Mouse (Mus musculus) urinary bladder, adult 18-20 months (tissue): ENCODE measurements around the gene Vcam1.

Source experiments
- DNase-seq, 2 experiments: peaks; one replicate each; pipeline ENCODE4 v3.0.0; 2022; ENCODE audit warnings: low spot score in 2 of 2, mixed read lengths in 2 of 2

Vcam1 gene

GRCm38 (mm10) chr3:116126508-116127190 is 2.8 kb downstream of the Vcam1 start:
- no peak for DNase-seq

GRCm38 (mm10) chr3:116126070-116126469 is 3.4 kb downstream of the Vcam1 start:
- no peak for DNase-seq

- no peak for DNase-seq
Observed at GRCm38 (mm10) chr3:116123827-116124226, 5.7 kb downstream of the Vcam1 start.

- DNase-seq = no peak
Observed at GRCm38 (mm10) chr3:116122696-116123095, 6.8 kb downstream of the Vcam1 start.

DNA sequence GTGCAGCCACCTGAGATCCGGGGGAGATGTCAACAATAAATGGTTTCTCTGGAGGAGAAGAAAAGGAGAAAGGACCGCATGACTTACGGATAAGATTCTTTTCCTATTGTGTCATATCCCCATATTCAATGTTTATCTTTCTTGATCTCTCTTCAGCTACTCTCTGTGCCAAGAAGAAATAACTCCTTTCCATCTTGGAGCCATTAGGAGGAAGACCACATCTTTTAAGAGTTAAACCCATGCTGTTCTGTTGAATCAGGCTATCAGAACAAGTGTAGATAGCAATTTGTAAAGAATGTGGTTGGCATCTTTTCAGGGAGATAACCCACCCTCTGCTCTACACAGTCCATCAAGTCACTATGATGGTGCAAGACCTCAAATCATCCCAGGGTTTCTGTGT is 8.5 kb downstream of the Vcam1 start:
- no peak for DNase-seq

DNA sequence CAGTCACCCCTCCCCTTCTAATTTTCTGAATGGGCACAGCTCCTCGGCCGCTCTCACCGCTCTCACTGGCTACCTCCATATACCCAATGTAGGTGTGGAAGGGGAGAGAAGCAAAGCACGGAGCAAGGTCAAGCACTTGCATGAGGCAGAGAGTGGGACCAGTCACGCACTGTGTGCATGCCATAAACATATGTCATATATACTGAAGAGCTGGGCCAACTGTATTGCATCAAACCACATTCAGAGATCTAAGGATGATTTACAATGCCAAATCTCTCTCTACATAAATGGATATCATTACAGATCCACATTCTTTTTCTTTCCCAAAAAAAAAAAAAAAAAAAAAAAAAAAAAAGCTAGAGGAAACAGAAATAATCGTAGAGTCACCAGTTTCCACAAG is 9.1 kb downstream of the Vcam1 start:
- no peak for DNase-seq

GRCm38 (mm10) chr3:116119162-116119561 is 10.3 kb downstream of the Vcam1 start:
- DNase-seq = no peak

DNA sequence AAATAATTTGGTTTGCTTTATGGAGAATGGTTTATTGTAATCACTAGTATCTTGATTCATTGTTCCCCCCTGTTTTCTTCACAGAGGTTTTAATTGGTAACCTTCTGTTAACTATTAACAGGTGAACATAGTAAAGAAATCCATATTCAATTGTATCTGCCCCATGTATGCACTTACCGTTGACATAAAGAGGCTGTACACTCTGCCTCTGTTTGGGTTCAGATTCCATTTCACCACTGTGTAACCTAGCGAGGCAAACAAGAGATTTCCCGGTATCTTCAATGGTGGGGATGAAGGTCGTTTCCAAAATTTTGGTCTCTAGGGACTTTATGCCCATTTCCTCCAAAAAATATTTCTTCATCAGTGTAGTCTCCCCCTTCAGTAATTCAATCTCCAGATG is 12.4 kb downstream of the Vcam1 start:
- DNase-seq = no peak

DNA sequence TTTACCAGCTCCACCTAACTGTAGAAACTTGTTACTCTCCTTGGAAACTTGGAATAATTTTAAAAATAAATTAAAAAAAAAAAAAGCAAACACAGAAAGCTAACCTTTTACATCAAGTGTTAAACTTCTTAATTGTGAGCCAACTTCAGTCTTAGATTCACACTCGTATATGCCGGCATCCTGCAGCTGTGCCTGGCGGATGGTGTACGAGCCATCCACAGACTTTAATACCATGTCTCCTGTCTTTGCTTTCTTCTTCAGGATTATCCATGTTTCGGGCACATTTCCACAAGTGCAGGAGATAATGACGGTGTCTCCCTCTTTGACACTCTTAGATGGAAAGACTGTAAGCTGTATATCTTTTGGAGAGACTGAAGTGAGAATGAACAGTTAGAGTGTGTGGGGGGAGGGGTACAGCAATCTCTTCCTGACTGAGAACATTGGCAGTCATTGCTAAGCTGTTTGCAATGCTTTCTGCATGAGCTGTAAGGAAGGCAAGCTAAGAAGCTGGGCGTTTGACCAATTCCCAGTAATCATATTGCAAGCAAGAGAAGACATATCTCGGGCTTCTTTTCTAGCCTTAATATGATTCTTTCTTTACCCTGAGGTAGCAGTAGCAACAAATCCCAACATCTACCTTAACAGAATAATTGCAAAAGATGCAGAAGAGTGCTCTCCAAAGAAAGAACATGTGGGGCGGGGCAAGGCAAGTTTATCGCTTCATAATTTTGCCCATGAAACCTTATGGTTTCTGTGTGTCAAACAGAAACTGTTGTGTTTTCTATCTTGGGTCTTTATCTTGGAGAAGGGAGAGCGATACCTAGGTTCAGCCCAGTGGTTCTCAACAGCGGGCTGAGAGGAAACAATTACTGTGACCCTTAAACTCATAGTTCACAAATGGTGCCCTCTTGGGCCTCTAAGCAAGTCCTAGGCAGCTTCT is 15.0 kb downstream of the Vcam1 start:
- peak in 1 of 2 experiments; percentile 51 for DNase-seq

DNA sequence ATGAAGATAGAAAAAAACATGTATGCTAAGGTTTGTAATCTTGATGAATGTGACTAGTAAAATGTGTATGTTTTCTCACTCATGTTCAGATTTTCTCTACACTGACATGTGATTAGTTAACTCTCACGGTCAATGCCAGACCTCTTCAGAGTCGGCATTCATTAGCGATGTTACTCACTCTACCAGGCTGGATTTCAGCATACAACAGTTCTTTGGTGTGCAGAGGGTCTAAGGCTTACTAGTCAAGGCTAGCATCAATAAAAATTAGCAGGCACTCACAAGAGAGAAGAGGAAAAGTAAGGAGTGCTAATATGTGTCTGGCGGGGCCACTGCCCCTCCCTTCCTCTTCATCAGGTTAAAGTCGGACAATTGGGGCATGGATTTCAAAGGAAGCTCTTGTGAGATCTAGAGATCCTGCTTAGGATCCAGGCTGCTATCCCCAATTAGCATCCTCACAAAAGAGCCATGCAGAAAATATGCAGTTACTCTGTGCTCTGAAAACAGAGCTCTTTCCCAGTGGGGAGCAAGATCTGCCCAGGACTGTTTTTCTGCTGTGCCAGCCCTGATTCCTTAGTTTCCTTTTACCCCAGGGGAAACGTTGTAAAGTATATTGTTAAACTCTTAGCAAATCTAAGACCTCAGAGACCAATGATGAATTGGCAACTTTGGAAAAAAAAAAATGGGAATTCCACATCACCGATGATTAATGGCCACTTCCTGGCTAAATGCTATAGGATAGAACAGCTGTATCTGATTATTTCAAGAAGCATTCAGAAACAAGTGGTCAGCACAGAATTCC is 15.8 kb downstream of the Vcam1 start:
- no peak for DNase-seq

GRCm38 (mm10) chr3:116112816-116113405 is 16.6 kb downstream of the Vcam1 start:
- no peak for DNase-seq

- DNase-seq = no peak
Observed at GRCm38 (mm10) chr3:116105713-116106112, 23.8 kb downstream of the Vcam1 start.

- no peak for DNase-seq
Observed at GRCm38 (mm10) chr3:116104866-116105647, 24.4 kb downstream of the Vcam1 start.

DNA sequence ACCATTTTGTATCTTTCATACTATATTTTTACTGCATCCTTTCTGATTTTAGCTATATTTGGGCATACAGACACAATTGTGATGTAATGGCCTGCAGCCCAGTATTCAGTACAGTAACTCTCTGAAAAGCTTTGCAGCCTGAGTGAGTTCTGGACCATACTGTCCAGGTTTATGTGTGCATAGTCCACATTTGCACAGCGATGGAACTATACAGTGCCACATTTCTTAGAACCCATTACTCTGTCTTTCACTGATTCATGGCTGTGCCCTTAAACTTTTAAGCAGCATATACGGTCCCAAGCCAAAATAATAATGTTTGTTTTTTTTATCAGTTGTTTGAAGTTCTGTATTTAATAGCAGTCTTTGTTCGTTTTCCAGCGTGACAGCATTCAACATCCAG is 25.2 kb downstream of the Vcam1 start:
- DNase-seq = no peak

- DNase-seq = no peak
Observed at GRCm38 (mm10) chr3:116100850-116101249, 28.6 kb downstream of the Vcam1 start.

DNA sequence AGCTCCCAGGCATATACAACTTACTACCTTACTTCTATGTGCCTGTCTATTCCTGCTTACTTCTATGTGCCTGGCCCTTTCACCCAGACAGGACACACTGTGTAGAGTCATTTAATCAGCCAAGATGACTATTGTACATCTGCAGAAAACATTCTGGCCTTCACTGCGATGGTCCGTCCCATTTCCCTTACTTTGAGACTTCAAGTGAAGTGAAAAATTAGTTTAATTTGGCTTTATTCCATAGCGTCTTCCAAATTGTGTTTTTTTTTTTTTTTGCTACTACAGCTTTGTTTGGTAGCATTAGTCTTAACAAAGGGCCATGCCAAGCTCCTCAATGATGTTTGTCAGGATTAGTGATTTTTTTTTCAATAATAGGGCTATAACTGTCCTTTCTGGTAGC is 33.6 kb downstream of the Vcam1 start:
- no peak for DNase-seq

DNA sequence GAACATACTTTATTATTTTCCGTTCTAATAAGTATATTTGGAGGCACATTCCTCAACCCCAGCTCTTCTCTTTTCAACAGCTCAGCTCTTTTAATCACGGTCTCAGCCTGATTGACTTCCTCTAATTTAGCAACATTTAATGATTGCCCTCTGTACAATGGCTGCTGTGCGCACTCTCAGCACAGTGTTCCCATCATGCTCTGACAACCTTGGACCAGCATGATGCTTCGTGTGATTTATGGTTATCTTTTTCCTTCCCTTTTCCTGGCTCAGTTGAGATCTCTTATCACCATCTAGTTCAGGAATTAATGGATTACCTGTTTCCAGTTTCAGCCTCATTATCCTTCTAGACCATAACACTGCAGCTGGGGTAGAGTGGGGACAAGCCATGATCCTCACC is 34.2 kb downstream of the Vcam1 start:
- DNase-seq = no peak

- no peak for DNase-seq
Observed at GRCm38 (mm10) chr3:116094886-116095285, 34.6 kb downstream of the Vcam1 start.

DNA sequence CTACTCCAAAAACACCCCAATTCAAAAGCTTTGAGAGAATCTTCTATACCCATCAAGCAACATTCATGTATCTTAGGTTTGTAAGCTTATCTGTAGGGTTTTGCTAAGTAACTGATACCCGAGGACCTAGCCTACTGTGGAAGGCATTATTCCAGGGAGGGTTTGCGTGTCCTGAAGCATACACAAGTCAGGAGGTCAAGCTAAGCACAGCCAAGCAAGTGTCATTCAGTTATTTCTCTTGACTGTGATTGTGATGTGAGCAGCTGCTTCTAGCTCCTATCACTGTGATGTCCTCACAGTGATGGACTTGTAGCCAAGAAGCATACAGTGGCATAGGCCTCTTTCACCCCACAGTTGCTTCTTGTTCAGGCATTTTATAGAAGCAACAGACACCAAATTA is 35.2 kb downstream of the Vcam1 start:
- no peak for DNase-seq

DNA sequence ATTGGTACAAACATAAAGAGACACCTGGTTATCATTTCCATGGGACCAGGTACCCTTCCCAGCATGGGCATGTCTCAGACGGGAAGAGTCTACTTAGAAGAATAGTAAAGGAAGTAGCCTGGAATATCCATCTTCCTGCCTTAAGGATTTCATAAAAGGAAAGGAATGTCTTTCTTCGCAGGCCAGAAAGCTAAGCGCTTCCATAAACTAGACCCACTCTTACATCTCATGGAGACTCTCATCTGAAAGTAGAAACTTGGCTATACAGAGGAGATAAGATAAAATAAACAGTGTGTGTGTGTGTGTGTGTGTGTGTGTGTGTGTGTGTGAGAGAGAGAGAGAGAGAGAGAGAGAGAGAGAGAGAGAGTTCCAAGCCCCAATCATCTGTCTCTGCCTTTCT is 36.9 kb downstream of the Vcam1 start:
- DNase-seq = no peak

GRCm38 (mm10) chr3:116091706-116092105 is 37.8 kb downstream of the Vcam1 start:
- DNase-seq = no peak
